Mouse (Mus musculus) kidney, postnatal 0 days (tissue): Measurements from ENCODE around the gene Polrmt. TPM values are rescaled to one million over a fixed set of nuclear protein-coding genes. Genes with fewer than 3 reads are reported as not detected.
A peak's percentile ranks its signal among the peaks of the same experiment; 100 is the strongest.

Experiments used
- ATAC-seq: fragments of 200-750 bp; cut with Nextera tagmentation; replicated peaks from 2 replicates; pipeline ENCODE4 v1.8.0; 2017; ENCODE audit warnings: low read depth, moderate number of reproducible peaks, moderate TSS enrichment, moderate library complexity; ENCODE audit not compliant: low FRiP score
- DNase-seq: peaks from one replicate; pipeline ENCODE4 v3.0.0-alpha.2; 2016; ENCODE audit warnings: low spot score
- H3K27ac ChIP-seq: fragments of 300-500 bp; sonication (generic); 2 replicates; pipeline ENCODE4 v1.5.1; 2014; ENCODE audit warnings: mild to moderate bottlenecking
- H3K27me3 ChIP-seq: fragments of 300-500 bp; sonication (generic); 2 replicates; pipeline ENCODE4 v1.6.1; 2014; ENCODE audit warnings: low read length, mixed read lengths; ENCODE audit not compliant: insufficient read depth
- H3K36me3 ChIP-seq: fragments of 300-500 bp; sonication (generic); 2 replicates; pipeline ENCODE4 v1.6.1; 2014; ENCODE audit warnings: low read length, mixed read lengths; ENCODE audit not compliant: insufficient read depth
- H3K4me1 ChIP-seq: fragments of 300-500 bp; sonication (generic); replicated peaks from 2 replicates; pipeline ENCODE4 v1.6.1; 2014; ENCODE audit warnings: antibody characterized with exemption, low read length, mixed read lengths; ENCODE audit not compliant: insufficient read depth
- H3K4me2 ChIP-seq: fragments of 300-500 bp; sonication (generic); 2 replicates; pipeline ENCODE4 v1.6.1; 2014; ENCODE audit warnings: mild to moderate bottlenecking, low read length, moderate library complexity, mixed read lengths
- H3K4me3 ChIP-seq: fragments of 300-500 bp; sonication (generic); replicated peaks from 2 replicates; pipeline ENCODE4 v1.5.1; 2014; ENCODE audit warnings: low read depth, low read length
- H3K9ac ChIP-seq: fragments of 300-500 bp; sonication (generic); 2 replicates; pipeline ENCODE4 v1.6.1; 2014; ENCODE audit warnings: low read depth, low read length
- H3K9me3 ChIP-seq: fragments of 300-500 bp; sonication (generic); replicated peaks from 2 replicates; pipeline ENCODE4 v1.6.1; 2016; ENCODE audit warnings: low read length, inconsistent platforms, mixed read lengths
- CTCF ChIP-seq: IDR thresholded peaks from 2 replicates; pipeline ENCODE4 v1.5.1; 2016; ENCODE audit warnings: antibody characterized with exemption, low read depth, mild to moderate bottlenecking, moderate library complexity
- WGBS: fragments of 180-500 bp; shearing (Covaris S2); extraction: QIAGEN DNeasy Blood & Tissue Kit; methylation state at CpG from one replicate; pipeline ENCODE4 v1.1.7; 2014; 5-methylcytosine and 5-hydroxymethylcytosine counted together
- polyA plus RNA-seq: library from polyadenylated mRNA; unstranded; fragments of >200 nt; fragmentation: Nextera tagmentation; extraction: Ambion mirVana; gene quantifications from 2 replicates; pipeline ENCODE4 v1.2.1, GENCODE M21; 2015

Gene Polrmt
- polyA plus RNA-seq, 1 experiment from 2014 or later: 38.5 TPM

DNA sequence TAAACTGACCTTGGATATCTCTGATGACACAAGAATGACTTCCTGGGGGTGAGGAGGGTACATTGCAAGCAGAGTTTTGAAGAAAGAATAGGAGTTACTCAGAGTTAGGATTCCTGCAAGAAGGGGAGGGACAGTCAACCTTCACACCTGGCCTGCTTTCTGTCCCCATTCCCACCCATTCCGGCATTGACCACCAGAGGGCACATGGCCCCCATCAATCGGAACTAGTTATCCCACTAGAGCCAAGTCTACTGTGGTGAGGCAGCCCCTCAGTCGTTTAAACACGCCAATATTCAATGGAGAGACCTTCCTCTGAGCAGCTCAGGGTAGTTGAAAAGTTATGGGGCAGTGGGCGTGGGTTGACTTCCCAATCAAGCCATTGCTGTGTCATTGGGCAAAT is 22.0 kb upstream of the Polrmt start:
- under 1% methylated on average over 5 of the region's 5 CpGs for WGBS
- no peak overlapping the region for H3K4me3 ChIP-seq
- no peak for ATAC-seq
- no peaks in the 10 kb centered on the region for H3K9me3 ChIP-seq
- 0 out of 2 replicates have a peak overlapping the region, but pooled peaks have one; percentile 11 for H3K4me2 ChIP-seq
- no peaks in the 10 kb centered on the region for H3K36me3 ChIP-seq
- peaks cover 20% of the 10 kb centered on the region for H3K4me1 ChIP-seq
- H3K27me3 ChIP-seq: no peaks in the 10 kb centered on the region
- H3K9ac ChIP-seq: no peak overlapping the region
- H3K27ac ChIP-seq: peak overlapping the region; percentile 11; the same call in 1 of the 2 replicates
- TF ChIP-seq CTCF: peak; percentile 98
- peak; percentile 82 for DNase-seq

DNA sequence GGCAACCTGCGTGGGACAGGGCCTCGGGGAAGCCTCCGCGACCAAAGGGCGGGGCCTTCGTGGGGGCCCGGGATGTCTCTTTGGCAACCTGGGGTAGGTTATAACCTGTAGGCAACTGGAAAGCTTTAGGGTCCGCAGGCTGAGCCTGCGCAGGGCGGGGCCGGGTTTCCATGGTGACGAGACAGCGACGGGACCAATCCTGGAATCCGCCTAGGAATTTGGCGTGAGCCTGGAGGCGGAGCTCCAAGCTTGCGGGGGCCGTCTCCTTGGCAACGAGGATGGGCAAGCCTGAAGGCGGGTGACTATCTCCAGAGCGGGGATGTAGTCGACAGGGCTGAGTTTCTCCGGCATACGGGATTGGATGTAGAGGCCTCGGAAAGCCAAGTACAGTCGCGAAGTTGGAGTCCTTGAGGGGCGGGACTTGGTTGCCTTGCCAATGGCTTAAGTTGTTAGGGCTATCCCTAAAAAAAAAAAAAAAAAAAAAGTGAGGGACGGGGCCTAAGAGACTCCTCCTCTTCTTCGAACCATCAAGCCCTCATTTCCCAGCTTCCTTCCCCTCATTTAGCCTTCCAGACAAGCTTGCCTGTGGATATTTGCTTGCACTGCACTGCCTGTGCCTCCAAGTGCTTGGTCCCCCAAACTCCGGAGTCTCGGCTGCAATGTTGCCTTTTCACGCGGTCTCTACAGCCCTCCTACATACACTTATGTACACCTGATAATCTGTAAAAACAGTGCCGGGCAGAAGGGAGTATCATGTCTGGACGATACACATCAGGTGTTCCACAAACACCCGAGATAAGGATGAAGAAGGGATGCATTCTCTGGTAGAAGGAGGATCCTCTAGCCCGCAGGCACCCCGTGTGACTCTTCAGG is 21.2 kb upstream of the Polrmt start:
- Histone ChIP-seq H3K4me2 (peak overlapping the region; percentile 92), H3K9ac (peak overlapping the region; percentile 53), H3K27me3 (no peaks in the 10 kb centered on the region), H3K4me3 (peak overlapping the region; percentile 79), H3K27ac (peak overlapping the region; percentile 94), H3K9me3 (no peaks in the 10 kb centered on the region), H3K36me3 (no peaks in the 10 kb centered on the region), H3K4me1 (peaks cover 20% of the 10 kb centered on the region)
- peak; percentile 76 for ATAC-seq
- DNase-seq: peak; percentile 95
- 10% methylated on average over 40 of the region's 40 CpGs for WGBS
- TF ChIP-seq CTCF: no peak

DNA sequence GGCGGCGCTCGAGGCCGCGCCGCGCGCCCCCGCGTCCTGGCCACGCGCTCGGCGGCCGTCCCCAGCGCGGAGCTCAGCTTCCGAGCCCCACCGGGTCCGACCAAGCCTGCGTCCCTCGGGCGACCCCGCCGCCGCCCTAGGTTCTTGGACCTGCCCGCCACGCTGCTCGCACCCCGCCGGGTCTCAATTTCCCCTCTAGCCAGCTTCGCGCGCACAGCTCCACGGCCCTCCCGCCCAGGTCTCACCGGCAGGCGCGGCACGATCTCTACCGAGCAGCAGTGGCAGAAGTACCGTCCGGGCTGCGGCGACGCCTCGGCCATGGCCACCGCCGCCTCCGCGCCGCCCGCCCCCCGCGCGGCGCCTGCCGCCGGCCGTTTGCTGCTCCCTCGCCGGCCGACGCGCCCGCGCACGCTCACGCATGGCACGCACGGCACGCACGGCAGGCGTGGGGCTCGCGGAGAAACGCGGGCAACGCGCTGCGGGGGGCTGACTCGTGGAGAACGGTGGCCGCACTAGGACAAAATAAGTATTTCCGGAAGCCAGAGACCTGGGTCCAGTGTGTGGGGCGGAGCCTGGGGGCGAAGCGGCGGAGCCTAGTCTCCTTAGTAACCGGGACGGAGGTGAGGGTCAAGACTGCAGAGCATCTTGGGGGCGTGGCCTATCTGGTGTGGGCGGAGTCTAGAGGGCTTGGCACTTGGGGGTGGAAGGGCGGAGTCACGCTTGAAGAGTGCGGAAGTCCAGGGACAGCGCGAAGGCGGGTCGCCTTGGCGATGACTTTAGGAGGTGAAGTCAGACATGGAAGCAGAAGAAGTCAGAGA is 20.3 kb upstream of the Polrmt start, which contains the start of gene Rnf126:
Gene Rnf126, minus strand, starts transcription at position 445 of the 818 bp plus-strand sequence.
- H3K9ac ChIP-seq: peak within 1 kb of the TSS; percentile 94
- under 1% methylated on average over 76 of the region's 101 CpGs for WGBS
- peaks cover 6% of the 10 kb centered on the region; the same call in 1 of the 2 replicates for H3K36me3 ChIP-seq
- H3K9me3 ChIP-seq: no peaks in the 10 kb centered on the region
- ATAC-seq (peak; percentile 91), DNase-seq (peak; percentile 99)
- peak within 1 kb of the TSS; percentile 94 for H3K27ac ChIP-seq
- peak within 1 kb of the TSS; percentile 92 for H3K4me2 ChIP-seq
- peak within 1 kb of the TSS; percentile 79 for H3K4me3 ChIP-seq
- no peak for TF ChIP-seq CTCF
- peaks cover 20% of the 10 kb centered on the region for H3K4me1 ChIP-seq
- H3K27me3 ChIP-seq: no peaks in the 10 kb centered on the region

DNA sequence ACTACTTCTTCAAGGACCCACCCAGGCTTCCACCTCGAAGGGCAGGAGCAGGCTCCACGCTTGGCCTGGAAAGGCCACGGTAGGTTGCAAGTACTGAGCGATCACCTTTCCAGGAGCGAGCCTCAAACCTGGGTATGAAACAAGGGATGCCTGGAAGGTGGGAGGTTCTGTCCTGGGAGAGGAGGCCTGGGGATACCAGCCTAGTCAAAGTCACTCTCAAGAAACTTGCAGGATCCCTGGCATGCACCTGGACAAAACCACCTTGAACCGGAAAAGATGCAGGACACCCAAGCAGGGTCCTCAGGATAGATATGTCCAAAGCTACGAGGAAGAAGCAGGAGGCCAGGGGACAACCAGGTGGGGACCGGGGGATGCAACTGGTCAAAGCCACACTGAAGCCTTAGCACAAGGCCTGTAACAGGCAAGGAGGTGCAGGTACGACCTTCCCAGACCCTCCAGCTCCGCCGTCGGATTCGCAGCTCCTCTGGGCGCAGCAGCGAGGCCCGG is 19.7 kb upstream of the Polrmt start:
- H3K9ac ChIP-seq: peak overlapping the region; percentile 94
- H3K9me3 ChIP-seq: no peaks in the 10 kb centered on the region
- peak overlapping the region; percentile 92 for H3K4me2 ChIP-seq
- peaks cover 12% of the 10 kb centered on the region; the same call in 1 of the 2 replicates for H3K36me3 ChIP-seq
- DNase-seq (no peak), ATAC-seq (no peak)
- no peaks in the 10 kb centered on the region for H3K27me3 ChIP-seq
- H3K4me1 ChIP-seq: peaks cover 20% of the 10 kb centered on the region
- H3K4me3 ChIP-seq: peak overlapping the region; percentile 79
- H3K27ac ChIP-seq: peak overlapping the region; percentile 94
- WGBS: 6% methylated on average over 16 of the region's 16 CpGs
- no peak for TF ChIP-seq CTCF

DNA sequence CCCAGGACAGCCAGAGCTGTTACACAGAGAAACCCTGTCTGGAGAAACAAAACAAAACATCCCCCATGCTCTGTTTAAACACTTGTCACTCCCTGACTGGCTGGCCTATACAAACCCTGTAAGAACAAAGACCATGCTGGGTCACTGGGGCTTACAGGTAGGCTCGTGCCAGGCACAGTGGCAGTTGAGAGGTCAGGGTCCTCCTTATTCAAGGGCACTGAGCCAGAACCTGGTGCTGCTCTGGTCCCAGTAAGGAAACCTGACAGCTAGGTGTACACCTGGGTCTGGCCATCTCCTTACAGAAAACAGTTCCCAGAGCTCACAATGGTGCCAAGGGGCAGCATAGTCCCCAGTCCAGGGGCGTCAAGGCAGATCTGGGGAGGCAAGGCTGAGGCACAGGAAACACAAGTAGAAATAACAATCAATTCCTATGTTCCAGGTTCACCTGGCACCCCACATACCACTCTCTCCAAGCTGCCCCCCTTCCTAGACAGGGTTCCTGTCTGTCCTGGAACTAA is 18.9 kb upstream of the Polrmt start:
- WGBS: 51% methylated on average over 2 of the region's 2 CpGs
- TF ChIP-seq CTCF: no peak
- Histone ChIP-seq H3K36me3 (peaks cover 19% of the 10 kb centered on the region; the same call in 1 of the 2 replicates), H3K4me2 (peak overlapping the region; percentile 92), H3K27me3 (no peaks in the 10 kb centered on the region), H3K4me1 (peaks cover 20% of the 10 kb centered on the region), H3K27ac (peak overlapping the region; percentile 94; the same call in 1 of the 2 replicates), H3K9me3 (no peaks in the 10 kb centered on the region), H3K4me3 (peak overlapping the region; percentile 79; the same call in 1 of the 2 replicates), H3K9ac (peak overlapping the region; percentile 94)
- DNase-seq (no peak), ATAC-seq (no peak)
